Mouse (Mus musculus) bone marrow macrophage, adult 2 months (primary cell): Measurements from ENCODE around the gene Slc25a15.

ENCODE experiments used
- CTCF ChIP-seq: IDR thresholded peaks from 2 replicates; pipeline ENCODE4 v1.5.1; 2012; ENCODE audit warnings: low read depth, mild to moderate bottlenecking, low read length, moderate library complexity
- POLR2A ChIP-seq: IDR thresholded peaks from 2 replicates; pipeline ENCODE4 v1.6.1; 2012; ENCODE audit warnings: mild to moderate bottlenecking, low read depth, low read length, borderline replicate concordance

GRCm38 (mm10) chr8:22359359-22359758, 39.0 kb downstream of the Slc25a15 start:
- no peak for TF ChIP-seq POLR2A
- TF ChIP-seq CTCF: no peak
